Mouse (Mus musculus): ENCODE measurements around the gene Fadd.

The Fadd gene

GRCm38 (mm10) chr7:144554123-144554472 lies 28.2 kb downstream of the Fadd start:
- no peak for TF ChIP-seq GATA4 (IDR thresholded peaks at IDR 0.05; ENCODE audit: insufficient replicate concordance, low read length)

GRCm38 (mm10) chr7:144553237-144554122 lies 28.8 kb downstream of the Fadd start, which contains the start of gene Ppfia1:
Gene Ppfia1 (minus strand): TSS chr7:144553729.
- peak; percentile 47; the same call in 1 of the 2 replicates for TF ChIP-seq GATA4 (IDR thresholded peaks at IDR 0.05; ENCODE audit: insufficient replicate concordance, low read length)

- no peak for TF ChIP-seq GATA4 (IDR thresholded peaks at IDR 0.05; ENCODE audit: insufficient replicate concordance, low read length)
Measured at GRCm38 (mm10) chr7:144552274-144552673, 30.0 kb downstream of the Fadd start.

- TF ChIP-seq GATA4 (IDR thresholded peaks at IDR 0.05; ENCODE audit: insufficient replicate concordance, low read length), result no peak
Measured at GRCm38 (mm10) chr7:144550811-144551210, 31.5 kb downstream of the Fadd start.

DNA sequence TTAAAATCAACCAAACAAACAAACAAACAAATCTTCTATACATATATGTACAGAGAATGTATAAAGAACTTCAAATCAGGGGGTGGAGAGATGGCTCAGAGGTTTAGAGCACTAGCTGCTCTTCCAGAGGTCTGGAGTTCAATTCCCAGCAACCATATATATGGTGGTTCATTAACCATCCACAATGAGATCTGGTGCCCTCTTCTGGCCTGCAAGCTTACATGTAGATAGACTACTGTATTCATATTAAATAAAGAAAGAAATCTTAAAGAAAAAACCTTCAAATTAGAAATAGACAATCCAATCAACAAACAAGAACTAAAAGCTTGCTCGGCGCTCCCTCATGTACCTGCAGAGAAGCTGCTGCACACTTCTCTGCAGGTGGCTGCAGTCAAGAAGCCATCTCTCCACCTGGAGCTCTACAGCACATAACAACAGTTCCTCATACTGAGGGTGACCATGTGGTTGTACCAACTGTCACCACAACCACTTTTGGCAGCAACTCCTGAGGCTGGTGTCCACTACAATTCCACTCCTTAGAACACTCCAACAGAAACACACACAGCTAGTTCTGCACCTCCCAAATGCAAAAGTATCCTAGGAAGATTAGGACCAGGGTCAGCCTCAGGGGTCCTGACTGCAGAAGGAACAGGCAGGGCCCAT lies 32.2 kb downstream of the Fadd start:
- no peak for TF ChIP-seq GATA4 (IDR thresholded peaks at IDR 0.05; ENCODE audit: insufficient replicate concordance, low read length)

DNA sequence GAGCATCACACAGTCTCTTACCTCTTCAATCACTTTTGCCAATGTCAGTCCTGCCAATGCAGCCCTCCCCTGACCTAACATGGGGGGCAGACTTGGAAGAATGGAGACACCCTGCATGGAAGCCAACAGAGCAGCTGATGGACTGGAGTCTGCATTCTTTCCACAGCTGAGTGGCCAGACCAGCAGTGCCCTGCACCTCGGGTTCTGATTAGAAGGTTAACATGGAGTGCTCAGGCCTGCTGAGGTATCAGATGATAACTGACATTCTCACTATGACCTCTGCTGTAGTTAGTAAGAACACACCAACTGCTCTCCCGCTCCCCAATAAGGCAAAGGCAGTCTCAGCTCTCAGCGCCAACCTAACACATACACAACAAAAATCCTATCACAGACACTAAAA lies 37.0 kb downstream of the Fadd start:
- no peak for TF ChIP-seq GATA4 (IDR thresholded peaks at IDR 0.05; ENCODE audit: insufficient replicate concordance, low read length)

- TF ChIP-seq GATA4 (IDR thresholded peaks at IDR 0.05; ENCODE audit: insufficient replicate concordance, low read length), result no peak
Measured at GRCm38 (mm10) chr7:144541351-144541750, 40.9 kb downstream of the Fadd start.

DNA sequence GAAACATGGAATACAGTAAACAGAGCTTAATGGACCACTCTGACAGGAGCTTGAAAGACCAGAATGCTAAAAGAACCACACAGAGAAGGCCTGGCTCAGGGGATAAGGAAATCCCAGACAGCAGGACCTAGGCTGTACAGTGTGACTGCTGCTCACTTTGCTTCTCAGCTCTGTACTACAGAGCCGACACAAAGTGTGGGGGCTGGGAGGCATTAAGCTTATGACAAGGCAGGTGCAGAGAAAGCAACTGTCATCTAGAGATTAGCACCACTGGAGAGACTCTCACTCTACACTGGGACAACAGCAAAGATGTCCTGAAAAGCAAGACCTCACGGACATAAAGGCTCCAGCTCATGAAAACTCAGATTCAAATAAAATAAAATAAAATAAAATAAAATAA lies 43.1 kb downstream of the Fadd start:
- TF ChIP-seq GATA4 (IDR thresholded peaks at IDR 0.05; ENCODE audit: insufficient replicate concordance, low read length), result no peak

GRCm38 (mm10) chr7:144538030-144538644 lies 44.1 kb downstream of the Fadd start:
- TF ChIP-seq GATA4 (IDR thresholded peaks at IDR 0.05; ENCODE audit: insufficient replicate concordance, low read length), result no peak

GRCm38 (mm10) chr7:144536367-144536766 lies 45.9 kb downstream of the Fadd start:
- TF ChIP-seq GATA4 (IDR thresholded peaks at IDR 0.05; ENCODE audit: insufficient replicate concordance, low read length), result no peak

- no peak for TF ChIP-seq GATA4 (IDR thresholded peaks at IDR 0.05; ENCODE audit: insufficient replicate concordance, low read length)
Measured at GRCm38 (mm10) chr7:144534773-144535172, 47.5 kb downstream of the Fadd start.

- no peak for TF ChIP-seq GATA4 (IDR thresholded peaks at IDR 0.05; ENCODE audit: insufficient replicate concordance, low read length)
Measured at GRCm38 (mm10) chr7:144531585-144532378, 50.5 kb downstream of the Fadd start.

DNA sequence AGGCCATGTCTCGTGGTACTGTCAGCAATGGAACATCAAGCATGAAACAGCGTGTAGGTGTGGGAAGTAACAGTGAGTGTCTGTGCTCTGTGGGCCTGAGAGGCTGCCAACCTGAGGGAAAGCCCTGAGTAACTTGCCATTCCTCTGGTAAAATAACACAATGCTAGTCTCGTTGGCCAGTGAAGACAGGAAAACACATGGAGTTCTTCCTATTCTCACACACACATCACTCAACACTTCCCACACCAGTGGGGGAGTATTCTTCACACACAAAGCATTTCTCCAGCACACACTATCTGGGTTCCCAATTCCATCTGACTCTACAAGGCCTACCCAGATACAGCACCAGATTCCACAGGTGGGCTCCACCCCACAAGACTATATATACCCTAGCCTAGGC lies 52.4 kb downstream of the Fadd start:
- TF ChIP-seq GATA4 (IDR thresholded peaks at IDR 0.05; ENCODE audit: insufficient replicate concordance, low read length), result no peak

DNA sequence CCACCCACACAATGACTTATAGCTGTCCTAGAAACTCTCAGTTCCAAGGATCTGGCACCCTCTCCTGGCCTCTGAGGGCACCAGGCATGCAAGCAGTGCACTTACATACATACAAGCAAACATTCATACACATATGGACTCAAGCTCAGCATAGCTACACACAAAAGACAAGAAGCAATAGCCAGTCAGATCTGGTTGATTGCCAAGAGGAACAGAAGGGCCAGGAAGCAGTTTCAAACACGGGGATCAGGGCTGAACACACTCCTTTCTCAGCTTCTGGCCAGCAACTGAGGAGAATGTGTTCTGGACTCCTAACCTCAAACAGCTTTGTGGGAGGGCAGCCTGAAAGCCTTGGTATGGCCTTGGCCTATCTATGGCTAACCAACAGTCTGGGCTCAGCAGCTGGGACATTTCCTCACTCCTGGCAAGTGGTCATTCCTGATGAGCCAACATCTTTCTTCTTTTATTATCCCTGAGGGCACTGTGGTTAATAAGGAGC lies 54.5 kb downstream of the Fadd start:
- TF ChIP-seq GATA4 (IDR thresholded peaks at IDR 0.05; ENCODE audit: insufficient replicate concordance, low read length), result no peak

Measured in liver, adult (tissue).